Mouse (Mus musculus) frontal cortex, postnatal 36 days (tissue): ENCODE data around the gene 4930432M17Rik.

Source experiments
- DNase-seq, 2 experiments: peaks; one replicate each; pipeline ENCODE4 v3.0.0; 2022; ENCODE audit warnings: low spot score in 2 of 2

The 4930432M17Rik gene

DNA sequence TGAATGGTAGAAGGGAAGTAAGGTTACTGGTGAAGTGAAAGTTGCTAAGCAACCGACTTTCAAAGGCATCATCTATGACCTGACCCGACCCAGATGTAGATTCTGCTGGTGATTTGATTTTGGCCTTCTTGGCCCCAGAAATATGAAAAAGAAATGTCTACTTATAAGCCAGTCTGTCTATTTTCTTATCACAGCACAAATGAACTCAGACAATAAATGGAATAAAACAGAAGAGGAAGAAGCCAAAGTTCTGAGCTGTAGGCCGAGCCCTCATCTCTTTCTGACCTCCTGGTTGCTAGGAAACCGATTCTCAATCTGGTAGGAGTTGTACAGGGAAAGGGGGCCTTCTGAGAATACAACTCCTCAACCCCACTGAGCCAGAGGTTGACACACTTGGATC is at the start of gene 4930432M17Rik:
Gene 4930432M17Rik, plus strand, starts transcription at position 301 of the 400 bp plus-strand sequence.
- no peak for DNase-seq

DNA sequence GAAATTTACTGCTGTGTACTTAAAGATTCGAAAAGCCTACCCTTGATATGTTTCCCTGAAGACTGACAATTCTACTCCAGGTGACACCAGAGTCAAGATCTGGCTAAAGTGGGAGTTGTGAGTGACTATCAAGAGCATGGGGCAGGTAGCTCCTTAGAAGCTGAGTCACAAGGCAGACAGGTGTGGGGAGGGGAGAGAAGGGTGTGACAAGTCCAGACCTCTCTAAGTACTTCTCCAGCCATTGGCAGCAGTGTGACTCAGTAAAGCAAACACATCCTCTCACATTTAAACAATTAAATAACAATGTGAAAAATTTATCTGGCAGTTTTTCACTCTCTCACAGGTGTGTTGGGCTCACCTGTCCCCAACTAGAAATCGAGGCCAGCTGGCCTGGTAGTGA is 44.9 kb upstream of the 4930432M17Rik start:
- no peak for DNase-seq

DNA sequence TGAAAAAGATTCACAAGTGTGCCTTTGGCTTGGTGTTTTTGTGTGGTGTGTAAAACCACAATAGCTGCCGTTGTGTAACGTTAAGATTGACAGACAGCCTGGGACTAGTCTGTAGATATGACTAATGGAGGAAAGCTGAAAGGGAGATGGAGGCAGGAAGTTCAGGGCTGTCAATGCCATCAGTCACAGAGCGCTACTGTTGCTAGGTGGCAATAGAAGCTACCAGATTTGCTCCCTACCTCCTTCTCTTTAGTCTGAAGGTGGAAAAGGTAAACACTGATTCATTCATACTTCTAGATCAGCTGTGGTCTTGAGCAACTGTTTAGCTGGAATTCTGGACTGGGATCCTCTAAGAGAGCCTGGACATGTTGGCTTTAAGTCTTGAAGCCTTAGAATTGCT is 44.3 kb upstream of the 4930432M17Rik start:
- no peak for DNase-seq

DNA sequence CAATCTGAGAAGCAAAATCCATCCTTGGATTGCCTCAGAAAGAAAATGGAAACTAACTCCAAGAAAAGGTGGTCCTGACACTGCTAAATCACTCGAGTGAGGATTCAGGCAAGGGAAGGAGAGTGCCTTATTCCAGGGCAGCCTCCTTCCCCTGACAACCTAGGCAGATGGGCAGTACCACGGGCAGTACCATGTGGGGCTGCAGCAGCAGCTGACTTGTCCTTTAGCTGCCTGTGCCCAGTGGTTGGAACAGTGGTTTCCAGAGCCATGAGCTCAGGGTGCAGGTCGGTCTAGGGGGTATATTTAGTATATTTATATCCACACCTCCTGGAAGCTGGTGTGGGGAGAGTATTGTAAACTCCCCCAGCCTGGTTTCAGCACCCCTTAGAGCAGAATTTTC is 42.3 kb upstream of the 4930432M17Rik start:
- DNase-seq, result no peak

DNA sequence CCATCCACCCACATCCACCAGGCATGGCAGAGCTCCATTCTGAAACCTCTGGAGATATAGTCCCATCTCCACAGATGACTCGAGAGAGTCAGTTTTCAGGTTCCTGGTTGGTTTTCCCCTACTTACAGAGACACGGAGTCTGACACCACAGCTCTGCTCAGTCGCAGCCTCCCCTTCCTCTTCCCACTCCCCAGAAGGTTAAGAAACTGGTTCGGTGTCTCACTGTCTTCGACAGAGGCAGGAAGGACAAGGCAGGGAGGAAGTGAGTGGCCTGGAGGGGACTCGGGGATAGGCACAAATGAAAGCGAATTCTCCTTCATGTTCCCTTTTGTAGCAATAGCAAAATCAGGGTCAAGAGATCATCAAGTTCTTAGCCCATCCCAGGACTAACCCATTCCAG is 39.9 kb upstream of the 4930432M17Rik start:
- DNase-seq, result no peak

DNA sequence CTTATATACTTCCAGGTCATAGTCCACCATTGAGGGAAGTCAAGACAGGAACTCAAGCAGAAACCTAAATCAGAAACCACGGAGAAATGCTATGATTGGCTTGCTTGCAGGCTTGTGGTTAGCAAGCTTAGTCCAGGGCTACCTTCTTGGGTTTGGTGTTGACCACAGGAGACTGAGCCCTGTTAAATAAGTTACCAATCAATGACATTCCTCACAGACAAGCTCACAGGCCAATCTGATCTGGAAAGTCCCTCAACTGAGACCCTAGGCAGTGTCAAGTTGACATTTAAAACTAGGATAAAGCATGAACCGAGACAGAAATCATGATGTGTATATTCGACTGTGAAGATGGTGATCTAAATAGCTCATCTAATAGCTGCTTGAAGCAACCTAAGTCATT is 35.6 kb upstream of the 4930432M17Rik start:
- DNase-seq, result no peak

DNA sequence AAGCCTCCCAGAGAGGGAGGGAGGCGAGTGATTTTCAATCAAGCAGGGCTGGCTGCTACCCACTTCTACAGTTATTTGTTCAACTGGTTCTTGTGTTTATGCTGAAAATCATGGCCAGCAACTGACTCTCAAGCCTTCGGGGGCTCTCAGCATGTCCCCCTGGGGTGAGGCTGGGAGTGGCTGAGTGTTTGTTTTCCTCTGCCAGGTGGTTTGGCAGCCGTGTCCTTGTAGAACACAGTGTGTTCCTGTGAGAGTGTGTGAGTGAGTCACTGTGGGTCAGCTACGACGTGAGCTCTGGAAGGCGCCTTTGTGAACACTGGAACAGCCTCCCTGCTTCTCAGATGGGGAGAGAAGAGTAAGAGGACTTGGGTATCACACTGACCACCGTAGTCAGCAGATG is 35.1 kb upstream of the 4930432M17Rik start:
- DNase-seq, result peak in 1 of 2 experiments; percentile 11

DNA sequence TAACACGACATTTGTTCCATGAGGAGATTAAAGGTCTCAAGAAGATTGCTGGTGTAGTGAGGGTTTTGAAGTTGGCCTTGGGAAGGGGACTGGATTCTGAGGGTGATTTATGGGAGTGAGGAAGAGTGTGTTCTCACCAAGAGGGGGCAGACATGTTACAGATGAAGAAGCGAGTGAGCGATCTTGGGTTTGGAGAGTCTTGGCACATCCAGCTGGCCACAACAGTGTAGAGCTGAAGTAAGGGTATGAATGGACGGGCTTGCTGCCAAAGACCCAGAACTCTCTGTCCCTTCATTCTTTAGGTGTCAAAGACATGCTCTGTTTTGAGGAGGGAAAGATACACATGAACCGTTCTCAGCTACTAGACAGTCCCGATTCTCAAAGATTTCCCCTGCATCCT is 34.2 kb upstream of the 4930432M17Rik start:
- DNase-seq, result peak; percentile 42 to 68

DNA sequence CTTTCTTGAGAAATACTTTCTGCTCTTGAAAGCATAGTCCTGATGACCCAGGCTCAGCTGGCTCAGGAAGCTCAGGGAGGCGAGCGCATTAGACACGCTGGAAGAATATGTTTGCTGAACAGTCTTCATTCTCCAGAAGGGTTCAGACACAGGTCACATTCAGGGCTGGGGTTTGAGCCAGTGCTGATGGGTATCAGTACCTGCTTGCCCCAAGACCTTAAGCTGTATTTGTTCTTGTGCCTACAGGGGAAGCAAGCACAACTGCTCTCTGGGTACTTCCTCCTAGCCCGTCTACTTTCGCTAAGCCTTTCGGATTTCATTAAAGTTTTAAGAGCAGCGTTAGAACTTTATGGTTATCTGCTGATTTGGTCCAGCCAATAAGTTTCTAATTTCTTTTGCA is 33.8 kb upstream of the 4930432M17Rik start:
- DNase-seq, result no peak

DNA sequence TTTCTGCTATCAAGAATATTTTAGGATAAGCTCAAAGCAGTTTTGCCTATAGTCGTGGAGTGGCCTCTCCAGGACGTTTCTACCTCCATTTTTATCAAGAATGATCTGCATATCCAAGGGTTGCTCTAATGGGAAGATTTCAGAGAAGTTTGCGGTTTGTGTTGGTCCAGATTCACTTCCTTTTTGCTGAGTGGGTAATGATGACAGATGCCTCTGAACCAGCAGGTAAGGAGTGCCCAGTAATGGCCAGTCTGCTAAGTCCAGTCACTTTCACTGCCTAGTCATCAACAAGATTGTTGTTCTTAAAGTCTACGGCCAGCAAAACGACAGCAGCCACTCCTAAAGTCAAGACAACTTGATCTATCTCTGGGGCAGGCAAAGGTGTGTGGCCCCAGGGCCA is 32.8 kb upstream of the 4930432M17Rik start:
- DNase-seq, result no peak

DNA sequence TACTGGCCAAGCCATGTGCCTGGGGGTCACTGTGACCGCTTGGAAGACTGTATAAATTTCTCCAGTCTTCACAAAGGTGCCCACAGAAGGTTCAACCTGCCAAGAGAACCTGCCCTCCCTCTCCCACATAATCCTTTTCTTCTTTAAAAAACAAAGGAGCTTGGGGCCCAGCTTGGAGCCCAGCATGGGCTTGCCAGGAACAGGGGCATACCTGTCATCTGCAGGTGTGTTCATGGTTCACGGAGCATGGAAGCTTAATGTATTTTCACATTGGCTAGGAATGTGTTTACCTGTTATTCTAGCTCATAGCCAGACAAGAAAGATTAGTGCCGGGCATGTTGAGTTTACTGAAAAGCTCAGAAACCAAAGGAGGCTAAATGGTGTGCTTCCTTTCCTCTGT is 32.3 kb upstream of the 4930432M17Rik start:
- no peak for DNase-seq

DNA sequence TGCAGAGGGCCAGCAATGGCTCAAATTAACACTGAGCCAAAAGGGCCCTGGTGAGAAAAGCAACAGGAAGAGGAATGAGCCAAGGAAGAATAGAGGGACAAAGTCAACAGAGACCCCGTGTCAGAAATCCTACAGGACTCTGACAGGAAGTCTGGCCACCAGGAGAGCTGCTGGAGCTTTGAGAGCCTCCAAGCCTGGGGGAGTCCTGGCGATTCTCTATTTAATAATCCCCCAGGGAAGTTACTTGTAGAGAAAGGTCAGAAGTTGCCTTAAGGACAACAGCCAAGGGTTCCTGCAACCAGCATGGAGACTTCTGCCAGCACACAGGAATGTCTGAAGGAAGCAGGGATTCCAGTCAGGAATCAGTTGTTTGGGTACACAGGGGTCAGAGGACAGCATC is 30.0 kb upstream of the 4930432M17Rik start:
- DNase-seq, result no peak

DNA sequence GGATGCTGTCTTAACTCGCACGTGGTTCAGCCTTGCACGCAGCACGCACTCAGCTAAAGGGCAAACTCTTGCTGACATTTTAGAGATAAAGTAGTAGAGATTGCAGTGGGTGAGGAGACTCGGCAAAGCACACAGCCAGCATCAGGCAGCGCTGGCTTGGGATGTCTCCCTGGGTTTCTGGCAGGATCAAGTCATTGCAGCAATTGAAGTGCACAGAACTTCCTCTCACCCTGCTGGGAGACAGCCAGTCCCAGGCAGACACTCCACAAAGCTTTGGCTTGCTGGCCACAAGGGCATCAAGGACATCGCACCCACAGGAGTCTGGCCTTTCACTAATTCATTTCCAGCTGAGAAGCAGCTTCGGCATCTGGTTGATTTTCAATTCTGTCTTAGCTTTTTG is 27.3 kb upstream of the 4930432M17Rik start:
- no peak for DNase-seq

DNA sequence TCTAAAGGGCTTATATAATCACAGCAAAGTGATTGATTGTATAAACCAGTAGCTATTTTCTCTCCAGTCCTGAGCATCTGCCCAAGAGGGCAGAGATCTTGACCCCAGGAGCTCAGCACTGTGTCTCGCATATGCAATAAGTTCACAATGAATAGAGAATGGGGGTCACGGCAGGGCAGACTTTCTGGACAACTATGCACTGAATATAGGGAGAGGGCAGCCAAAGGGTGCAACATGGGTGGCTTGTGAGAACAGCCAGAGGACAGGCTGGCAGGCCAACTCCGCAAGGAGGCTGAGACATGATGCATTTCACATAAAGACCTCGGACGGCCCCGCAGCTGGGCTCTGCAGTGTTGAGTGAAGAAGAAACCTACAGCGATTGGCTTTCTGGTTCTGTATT is 25.1 kb upstream of the 4930432M17Rik start:
- DNase-seq, result no peak

DNA sequence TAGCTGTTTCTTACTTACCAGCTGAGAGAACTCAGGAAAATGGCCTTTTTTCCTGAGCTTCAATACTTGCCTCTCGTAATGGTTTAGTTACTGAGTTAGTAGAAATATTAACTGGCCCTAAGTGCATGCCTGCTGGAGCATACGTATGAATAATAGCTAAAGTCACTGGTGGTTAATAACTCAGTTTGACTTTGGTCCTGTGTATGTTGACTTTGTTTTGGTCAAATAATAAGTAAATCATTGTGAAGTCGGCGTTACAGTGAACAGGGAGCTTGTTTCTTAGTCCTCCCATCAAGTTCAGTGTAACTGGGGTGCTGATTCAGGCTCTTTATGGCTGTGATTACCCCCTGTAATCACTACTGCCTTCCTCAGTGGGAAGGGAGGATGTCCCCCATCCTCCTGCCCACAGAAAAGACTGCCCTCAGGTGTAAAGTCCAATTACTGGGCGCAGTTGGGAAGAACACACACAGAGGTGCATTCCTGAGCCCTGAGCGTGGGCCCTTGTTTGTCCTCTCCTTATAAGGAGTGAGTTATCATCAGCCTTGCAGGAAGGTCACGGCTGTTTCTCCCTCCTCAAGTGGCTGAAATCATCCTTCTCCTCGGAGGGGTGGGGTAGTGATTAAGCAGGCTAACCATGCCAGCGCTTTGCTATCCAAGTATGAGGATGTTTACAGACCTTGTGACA is 24.1 kb upstream of the 4930432M17Rik start:
- no peak for DNase-seq

DNA sequence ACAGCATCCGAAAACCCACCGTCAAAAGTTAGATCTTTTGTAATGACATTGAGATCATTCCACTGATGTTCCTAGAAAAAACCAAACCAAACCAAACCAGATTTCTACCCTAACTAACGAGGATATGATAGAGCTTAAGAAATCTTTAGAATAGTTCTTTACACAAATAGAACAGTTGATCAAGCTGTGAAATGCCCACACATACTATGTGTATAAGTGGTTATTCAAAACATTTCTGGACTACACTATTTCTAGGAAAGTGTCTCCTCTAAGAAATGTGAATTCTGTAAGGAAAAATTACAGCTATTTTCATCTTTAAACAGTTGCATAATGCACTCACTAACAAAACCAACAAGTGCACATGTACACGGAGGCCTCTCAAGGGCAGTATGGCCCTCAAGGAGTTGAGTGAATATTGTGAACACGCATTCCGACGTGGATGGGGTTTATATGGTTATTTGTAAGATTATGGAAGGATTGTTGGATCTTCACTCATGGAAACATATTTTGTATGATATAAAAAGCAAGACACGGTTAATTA is 22.3 kb upstream of the 4930432M17Rik start:
- no peak for DNase-seq

DNA sequence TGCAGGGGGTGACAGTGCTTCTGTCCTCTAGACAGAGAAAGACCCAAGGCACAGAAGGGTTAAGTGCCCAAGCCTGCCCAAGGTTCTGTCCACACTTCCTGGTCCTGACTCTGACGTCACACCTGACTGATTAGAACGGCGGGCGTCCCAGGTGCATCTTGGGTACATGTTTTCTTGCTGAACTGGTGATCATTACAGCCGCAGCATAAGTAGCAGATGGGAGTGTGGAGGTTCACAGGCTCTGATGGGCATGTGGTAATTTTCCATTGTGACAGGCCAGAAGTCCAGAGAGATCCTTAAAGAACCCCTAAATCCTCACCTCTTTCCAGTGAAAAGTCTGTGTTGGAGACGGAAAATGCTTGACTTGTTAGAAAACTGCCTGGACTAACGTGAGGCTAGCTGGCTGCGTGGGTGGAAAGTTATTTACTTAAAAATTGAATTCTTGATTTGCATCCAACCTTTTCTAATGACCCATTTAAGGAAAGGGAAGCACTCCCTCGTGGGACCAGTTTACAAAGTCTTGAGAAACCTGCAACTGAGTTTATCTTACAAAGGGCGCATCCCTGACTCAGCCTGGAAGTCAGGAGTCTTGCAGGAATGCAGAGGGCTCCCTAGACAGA is 20.4 kb upstream of the 4930432M17Rik start:
- no peak for DNase-seq

DNA sequence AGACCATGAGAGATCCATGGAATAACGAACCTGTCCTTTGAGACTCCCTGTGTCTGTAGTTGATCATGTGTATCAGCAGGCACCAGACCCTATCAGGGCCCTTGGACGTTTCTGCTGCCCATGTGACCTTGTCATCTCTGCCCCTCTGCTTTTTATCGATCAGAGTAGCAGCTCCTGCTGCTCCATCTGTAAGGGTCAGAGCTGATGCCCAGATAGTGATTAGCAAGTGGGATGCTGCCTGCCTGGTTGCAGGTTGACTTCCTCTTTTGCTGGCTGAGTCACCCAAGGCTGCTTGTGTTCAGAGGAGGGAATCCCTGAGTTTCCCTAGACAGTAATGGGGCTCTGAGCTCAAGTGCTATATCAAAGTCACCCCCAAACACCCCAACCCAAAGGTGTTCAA is 18.9 kb upstream of the 4930432M17Rik start:
- no peak for DNase-seq

DNA sequence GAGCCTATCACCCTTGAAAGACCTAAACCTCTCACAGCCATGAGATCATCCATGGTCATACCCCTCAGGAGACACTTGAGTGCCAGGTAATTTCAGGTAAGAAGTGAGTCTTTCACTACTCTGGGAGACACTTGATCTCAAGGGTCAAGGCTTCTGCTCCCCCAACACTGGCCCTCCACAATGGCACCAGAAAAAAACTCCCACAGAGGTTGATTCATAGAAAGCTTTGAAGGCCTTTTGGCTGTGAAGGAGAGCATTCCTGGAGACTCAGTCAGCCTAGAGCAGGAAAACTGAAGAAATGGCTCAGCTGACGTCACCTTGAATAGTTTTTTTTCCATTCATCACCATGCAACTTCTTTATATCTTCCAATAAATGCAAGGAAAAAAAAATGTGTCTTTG is 18.4 kb upstream of the 4930432M17Rik start:
- no peak for DNase-seq

DNA sequence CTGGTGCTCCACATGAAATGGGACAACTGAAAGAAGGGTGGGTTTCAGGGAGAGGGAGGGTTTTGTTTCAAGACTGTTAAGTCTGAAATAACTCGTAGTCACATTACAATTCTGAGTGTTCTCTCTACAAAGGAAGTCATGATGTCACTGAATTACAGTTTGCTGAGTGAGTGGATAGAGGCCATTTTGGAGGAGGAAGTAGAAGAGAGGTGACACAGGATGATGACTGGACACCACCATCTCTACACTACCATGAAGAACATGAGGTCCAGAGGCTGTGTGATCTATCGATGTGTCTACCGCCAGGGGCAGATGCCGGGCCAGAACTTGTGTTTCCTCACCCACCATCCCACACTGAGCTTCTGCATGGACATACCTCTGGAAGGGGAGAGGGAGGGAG is 13.6 kb upstream of the 4930432M17Rik start:
- DNase-seq, result no peak

DNA sequence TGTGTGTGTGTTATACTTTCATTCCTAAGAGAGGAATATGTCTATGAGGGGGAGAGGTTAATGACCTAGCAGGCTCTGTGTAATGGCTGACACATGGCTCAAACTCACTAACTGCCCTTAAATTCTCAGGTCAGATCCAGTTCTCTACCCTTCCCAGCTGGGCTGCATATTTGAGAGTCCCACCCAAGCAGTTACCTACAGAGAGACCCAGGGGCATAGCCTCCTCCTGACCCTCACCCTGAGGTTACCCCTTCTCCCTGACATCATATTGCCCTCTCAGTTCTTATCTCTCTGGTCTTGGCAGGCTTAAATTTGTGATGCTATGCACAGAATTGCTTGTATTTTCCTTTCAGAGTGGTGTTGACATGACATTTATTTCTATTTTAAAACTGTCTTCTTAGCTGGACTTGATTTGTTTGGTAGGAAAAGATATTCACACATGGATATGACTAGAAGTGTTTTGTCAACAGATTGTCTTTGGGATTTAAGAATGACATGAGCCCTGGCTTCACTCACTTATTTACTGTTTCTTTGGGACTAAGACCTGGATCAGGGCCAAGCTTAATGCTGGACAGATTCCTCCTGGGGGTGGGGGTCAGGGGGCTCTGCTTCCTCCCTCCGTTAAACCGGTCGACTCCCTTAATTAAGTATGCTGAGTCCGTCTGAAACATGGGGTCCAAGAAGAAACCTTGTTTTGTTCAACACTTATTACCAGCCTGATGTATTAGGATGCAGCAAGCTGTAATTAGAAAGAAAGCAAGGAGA is 7.7 kb upstream of the 4930432M17Rik start:
- DNase-seq, result no peak

DNA sequence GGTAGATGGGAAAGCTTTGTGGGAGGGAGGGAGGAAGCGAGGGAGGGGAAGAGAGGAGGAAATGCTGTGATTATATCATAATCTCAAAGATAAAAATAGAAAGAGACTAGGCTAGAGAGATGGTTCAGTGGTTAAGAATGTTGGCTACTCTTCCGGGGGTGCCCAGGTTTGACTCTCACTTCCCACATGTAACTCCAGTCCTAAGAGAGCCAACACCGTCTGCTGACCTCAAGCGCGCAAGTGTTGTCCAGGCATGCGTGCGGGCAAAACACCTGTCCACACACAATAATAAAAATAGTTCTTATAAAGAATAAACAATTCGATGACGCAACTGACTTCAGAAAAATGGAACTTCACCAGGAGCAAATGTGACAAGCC is 7.1 kb upstream of the 4930432M17Rik start:
- no peak for DNase-seq
